Mouse (Mus musculus) testis, adult 2 months (tissue): ENCODE results near the gene Hmgcs2.

Source experiments
- CTCF ChIP-seq: fragments of 200-500 bp; IDR thresholded peaks from 2 replicates; pipeline ENCODE4 v1.5.1; 2012; ENCODE audit warnings: low read depth, mild to moderate bottlenecking, inconsistent platforms, low read length, moderate library complexity; ENCODE audit not compliant: control insufficient read depth, insufficient read depth, insufficient replicate concordance
- POLR2A ChIP-seq: fragments of 200-500 bp; IDR thresholded peaks from 2 replicates; pipeline ENCODE4 v1.6.1; 2012; ENCODE audit warnings: low read depth, mild to moderate bottlenecking, inconsistent platforms, low read length, moderate library complexity; ENCODE audit not compliant: control insufficient read depth

DNA sequence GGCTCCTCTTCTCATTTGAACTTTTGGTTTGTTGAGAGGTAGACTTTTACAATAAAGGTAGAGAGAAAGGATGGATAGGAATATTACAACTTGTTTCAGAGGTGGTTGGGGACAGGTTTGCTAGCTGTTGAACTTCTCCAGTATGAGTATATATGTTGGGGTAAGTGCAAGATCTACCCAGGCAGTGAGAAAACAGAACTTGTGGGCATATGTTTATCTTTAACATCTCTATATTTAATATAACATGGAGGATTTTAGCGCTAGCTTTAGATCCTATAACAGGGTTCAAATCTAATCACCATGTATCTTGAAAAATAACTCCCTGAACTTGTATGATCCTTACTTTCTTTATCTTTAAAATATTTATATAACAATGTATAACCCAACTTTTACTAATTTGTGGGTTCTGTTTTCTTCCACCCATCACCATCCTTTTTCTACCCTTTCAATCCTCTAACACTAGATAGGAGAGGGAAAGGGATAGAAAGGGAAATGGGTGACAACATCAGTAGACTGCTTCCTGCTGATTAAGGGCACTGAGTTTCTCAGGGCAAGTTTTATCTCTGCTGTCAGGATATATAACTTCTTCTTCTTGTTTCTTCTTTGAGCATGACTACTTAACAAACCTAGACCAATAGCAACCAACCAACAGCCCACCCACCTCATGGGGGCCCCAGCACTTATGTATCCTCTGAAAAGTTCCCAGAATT, 19.3 kb downstream of the Hmgcs2 start:
- TF ChIP-seq CTCF (no peak), POLR2A (no peak)
